Mouse (Mus musculus): ENCODE data around the gene Wbp1. TPM values are rescaled to one million over a fixed set of nuclear protein-coding genes. Genes with fewer than 3 reads are reported as not detected.
"Not testable (repeated sequence)": the region's sequence is repeated elsewhere in the genome, so short reads cannot be mapped to it uniquely, and the experiment has no call there.

The Wbp1 gene
- polyA plus RNA-seq, 1 experiment, result 93.1 TPM

GRCm38 (mm10) chr6:83161921-83162641 is 40.7 kb upstream of the Wbp1 start:
- H3K4me1 ChIP-seq (ENCODE audit: control insufficient read depth, insufficient read depth, low read length), result 0 out of 2 replicates have a peak, but pooled peaks cover 8% of the 10 kb centered on the region
- WGBS, result 1% methylated on average over 49 of the region's 49 CpGs
- H3K4me3 ChIP-seq (replicated peaks; ENCODE audit: insufficient read depth, low read depth, low read length), result peak overlapping the region; percentile 59
- peak; percentile 30 to 54 for DNase-seq
- TF ChIP-seq CTCF (IDR thresholded peaks at IDR 0.05; ENCODE audit: borderline replicate concordance, insufficient read depth, low read depth, low read length) (no peak), POLR2A (IDR thresholded peaks at IDR 0.05; ENCODE audit: borderline replicate concordance, insufficient read depth, low read length) (no peak)
- H3K27ac ChIP-seq (ENCODE audit: insufficient read depth, low read length), result no peak overlapping the region
- H3K27me3 ChIP-seq (ENCODE audit: control insufficient read depth, insufficient read depth, low read length), result no peaks in the 10 kb centered on the region

GRCm38 (mm10) chr6:83161442-83161841 is 40.1 kb upstream of the Wbp1 start:
- TF ChIP-seq POLR2A (IDR thresholded peaks at IDR 0.05; ENCODE audit: borderline replicate concordance, insufficient read depth, low read length), result no peak
- TF ChIP-seq CTCF (IDR thresholded peaks at IDR 0.05; ENCODE audit: borderline replicate concordance, insufficient read depth, low read depth, low read length), result no peak
- Histone ChIP-seq H3K27ac (ENCODE audit: insufficient read depth, low read length) (no peak overlapping the region), H3K4me1 (ENCODE audit: control insufficient read depth, insufficient read depth, low read length) (0 out of 2 replicates have a peak, but pooled peaks cover 7% of the 10 kb centered on the region), H3K4me3 (replicated peaks; ENCODE audit: insufficient read depth, low read depth, low read length) (no peak overlapping the region), H3K27me3 (ENCODE audit: control insufficient read depth, insufficient read depth, low read length) (no peaks in the 10 kb centered on the region)
- WGBS, result 18% methylated on average over 19 of the region's 19 CpGs
- no peak for DNase-seq

DNA sequence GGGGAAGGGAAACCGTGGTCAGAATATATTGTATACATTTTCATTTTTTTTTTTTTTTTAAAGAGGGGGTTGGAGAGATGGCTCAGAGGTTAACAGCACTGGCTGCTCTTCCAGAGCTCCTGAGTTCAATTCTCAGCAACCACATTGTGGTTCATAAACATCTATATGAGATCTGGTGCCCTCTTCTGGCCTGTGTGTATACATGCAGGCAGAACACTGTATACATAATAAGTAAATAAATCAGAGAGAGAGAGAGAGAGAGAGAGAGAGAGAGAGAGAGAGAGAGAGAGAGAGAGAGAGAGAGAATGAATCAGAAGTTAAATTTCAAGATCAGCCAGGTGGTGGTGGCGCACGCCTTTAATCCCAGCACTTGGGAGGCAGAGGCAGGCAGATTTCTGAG is 38.1 kb upstream of the Wbp1 start:
- DNase-seq; H3K4me3 ChIP-seq (replicated peaks; ENCODE audit: insufficient read depth, low read depth, low read length); H3K27ac ChIP-seq (ENCODE audit: insufficient read depth, low read length); H3K4me1 ChIP-seq (ENCODE audit: control insufficient read depth, insufficient read depth, low read length); H3K27me3 ChIP-seq (ENCODE audit: control insufficient read depth, insufficient read depth, low read length): not testable (repeated sequence)
- TF ChIP-seq CTCF (IDR thresholded peaks at IDR 0.05; ENCODE audit: borderline replicate concordance, insufficient read depth, low read depth, low read length), result peak; percentile 1; the same call in 1 of the 2 replicates
- WGBS, result 21% methylated on average over 3 of the region's 3 CpGs

DNA sequence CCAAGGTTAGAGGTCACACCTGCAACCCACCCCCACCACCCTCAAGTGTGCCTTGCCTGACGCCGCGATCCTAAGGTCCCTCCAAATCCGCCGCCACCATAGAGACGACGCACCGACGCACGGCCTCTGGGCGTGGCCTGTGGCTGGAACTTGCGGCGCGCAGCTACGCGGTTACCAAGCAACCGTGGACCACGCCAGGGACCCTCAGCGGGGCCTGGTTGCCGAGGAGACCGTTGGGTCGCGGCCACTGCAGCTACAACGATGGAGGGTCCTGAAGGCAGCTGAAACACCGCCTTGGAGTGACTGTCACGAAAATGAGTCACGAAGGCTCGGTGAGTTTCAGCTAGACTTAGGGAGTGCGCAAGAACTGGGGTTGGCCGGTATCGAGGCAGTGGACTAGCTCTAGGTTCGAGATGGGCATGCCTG is 34.9 kb upstream of the Wbp1 start, which contains the start of the genes Wdr54 and 1700003E16Rik:
Wdr54 (minus strand) TSS at position 139 of the 426 bp plus-strand sequence.
1700003E16Rik (plus strand) TSS at position 146 of the 426 bp plus-strand sequence.
- WGBS, result under 1% methylated on average over 32 of the region's 32 CpGs
- Histone ChIP-seq H3K27me3 (ENCODE audit: control insufficient read depth, insufficient read depth, low read length) (no peaks in the 10 kb centered on the region), H3K4me3 (replicated peaks; ENCODE audit: insufficient read depth, low read depth, low read length) (peak within 1 kb of the TSS; percentile 89), H3K4me1 (ENCODE audit: control insufficient read depth, insufficient read depth, low read length) (no peaks in the 10 kb centered on the region), H3K27ac (ENCODE audit: insufficient read depth, low read length) (no peak within 1 kb of the TSS)
- TF ChIP-seq CTCF (IDR thresholded peaks at IDR 0.05; ENCODE audit: borderline replicate concordance, insufficient read depth, low read depth, low read length) (no peak), POLR2A (IDR thresholded peaks at IDR 0.05; ENCODE audit: borderline replicate concordance, insufficient read depth, low read length) (peak; percentile 48; the same call in 1 of the 2 replicates)
- DNase-seq, result peak; percentile 73 to 78

GRCm38 (mm10) chr6:83155552-83156238 is 34.3 kb upstream of the Wbp1 start:
- TF ChIP-seq POLR2A (IDR thresholded peaks at IDR 0.05; ENCODE audit: borderline replicate concordance, insufficient read depth, low read length) (no peak), CTCF (IDR thresholded peaks at IDR 0.05; ENCODE audit: borderline replicate concordance, insufficient read depth, low read depth, low read length) (no peak)
- Histone ChIP-seq H3K4me3 (replicated peaks; ENCODE audit: insufficient read depth, low read depth, low read length) (peak overlapping the region; percentile 89), H3K27me3 (ENCODE audit: control insufficient read depth, insufficient read depth, low read length) (no peaks in the 10 kb centered on the region), H3K27ac (ENCODE audit: insufficient read depth, low read length) (no peak overlapping the region), H3K4me1 (ENCODE audit: control insufficient read depth, insufficient read depth, low read length) (no peaks in the 10 kb centered on the region)
- DNase-seq, result peak; percentile 36 to 46
- WGBS, result 8% methylated on average over 23 of the region's 23 CpGs

GRCm38 (mm10) chr6:83153485-83153884 is 32.1 kb upstream of the Wbp1 start:
- WGBS, result 77% methylated on average over 5 of the region's 5 CpGs
- DNase-seq, result no peak
- Histone ChIP-seq H3K27me3 (ENCODE audit: control insufficient read depth, insufficient read depth, low read length) (no peaks in the 10 kb centered on the region), H3K4me3 (replicated peaks; ENCODE audit: insufficient read depth, low read depth, low read length) (no peak overlapping the region), H3K27ac (ENCODE audit: insufficient read depth, low read length) (no peak overlapping the region), H3K4me1 (ENCODE audit: control insufficient read depth, insufficient read depth, low read length) (no peaks in the 10 kb centered on the region)
- no peak for TF ChIP-seq POLR2A (IDR thresholded peaks at IDR 0.05; ENCODE audit: borderline replicate concordance, insufficient read depth, low read length)
- no peak for TF ChIP-seq CTCF (IDR thresholded peaks at IDR 0.05; ENCODE audit: borderline replicate concordance, insufficient read depth, low read depth, low read length)

GRCm38 (mm10) chr6:83153038-83153437 is 31.7 kb upstream of the Wbp1 start:
- DNase-seq, result no peak
- TF ChIP-seq CTCF (IDR thresholded peaks at IDR 0.05; ENCODE audit: borderline replicate concordance, insufficient read depth, low read depth, low read length) (no peak), POLR2A (IDR thresholded peaks at IDR 0.05; ENCODE audit: borderline replicate concordance, insufficient read depth, low read length) (no peak)
- no peak overlapping the region for H3K27ac ChIP-seq (ENCODE audit: insufficient read depth, low read length)
- WGBS, result 91% methylated on average over 12 of the region's 12 CpGs
- H3K27me3 ChIP-seq (ENCODE audit: control insufficient read depth, insufficient read depth, low read length), result no peaks in the 10 kb centered on the region
- no peaks in the 10 kb centered on the region for H3K4me1 ChIP-seq (ENCODE audit: control insufficient read depth, insufficient read depth, low read length)
- H3K4me3 ChIP-seq (replicated peaks; ENCODE audit: insufficient read depth, low read depth, low read length), result no peak overlapping the region
